Mouse (Mus musculus) spleen, adult 12 weeks (tissue): ENCODE results near the gene Csf2rb2.
"Not testable (repeated sequence)": the region's sequence is repeated elsewhere in the genome, so short reads cannot be mapped to it uniquely, and the experiment has no call there.

ENCODE experiments used
- DNase-seq: peaks from one replicate; pipeline ENCODE4 v3.0.0; 2022; ENCODE audit warnings: low spot score

The Csf2rb2 gene

DNA sequence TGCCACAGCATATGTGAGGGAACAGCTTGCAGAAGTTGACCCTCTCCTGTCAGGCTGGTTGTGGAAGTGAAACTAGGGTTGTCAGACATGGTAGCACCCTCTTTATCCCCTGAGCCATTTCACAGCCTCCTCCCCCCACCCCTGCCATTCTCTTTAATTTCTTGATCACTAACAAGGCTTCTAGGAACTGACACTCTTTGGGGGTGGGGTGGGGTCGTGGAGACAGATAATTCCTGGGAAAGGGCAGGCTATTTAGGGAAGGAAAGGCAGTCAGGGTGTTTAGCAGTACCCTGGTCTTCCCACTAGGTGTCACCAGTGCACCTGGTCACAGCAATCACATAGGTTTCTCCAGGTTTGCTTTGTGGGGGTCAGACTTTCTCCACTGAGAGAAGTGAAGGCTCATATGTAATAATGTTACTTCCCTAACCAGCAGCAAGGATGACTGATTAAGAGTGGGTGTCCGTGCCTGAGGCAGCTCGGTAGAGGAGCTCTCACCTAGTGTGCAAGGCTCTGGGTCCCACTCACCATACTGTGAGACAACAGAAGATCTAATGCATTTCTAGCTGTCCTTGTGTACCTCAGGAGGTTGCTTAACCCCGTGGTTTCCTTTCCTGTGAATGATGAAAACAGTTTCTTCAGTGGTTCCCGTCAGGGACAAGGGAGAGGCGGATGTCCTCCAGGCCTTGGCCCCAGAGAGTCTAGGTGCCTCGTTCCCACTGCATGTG is 48.0 kb downstream of the Csf2rb2 start:
- DNase-seq: peak; percentile 27

DNA sequence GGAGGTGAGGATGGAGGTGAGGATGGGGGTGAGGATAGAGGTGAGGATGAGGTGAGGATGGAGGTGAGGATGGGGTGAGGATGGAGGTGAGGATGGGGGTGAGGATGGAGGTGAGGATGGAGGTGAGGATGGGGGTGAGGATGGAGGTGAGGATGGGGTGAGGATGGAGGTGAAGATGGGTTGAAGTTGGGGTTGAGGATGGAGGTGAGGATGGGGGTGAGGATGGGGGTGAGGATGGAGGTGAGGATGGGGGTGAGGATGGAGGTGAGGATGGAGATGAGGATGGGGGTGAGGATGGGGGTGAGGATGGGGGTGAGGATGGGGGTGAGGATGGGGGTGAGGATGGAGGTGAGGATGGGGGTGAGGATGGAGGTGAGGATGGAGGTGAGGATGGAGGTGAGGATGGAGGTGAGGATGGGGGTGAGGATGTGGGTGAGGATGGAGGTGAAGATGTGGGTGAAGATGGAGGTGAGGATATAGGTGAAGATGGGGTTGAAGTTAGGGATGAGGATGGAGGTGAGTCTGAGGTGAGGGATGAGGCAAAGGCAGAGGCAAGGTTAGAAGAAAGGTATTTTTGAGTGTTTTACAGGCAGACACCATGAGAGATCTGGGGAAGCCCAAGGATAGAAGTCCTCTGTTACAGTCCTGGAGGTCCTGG is 48.8 kb downstream of the Csf2rb2 start:
- not testable (repeated sequence) for DNase-seq

DNA sequence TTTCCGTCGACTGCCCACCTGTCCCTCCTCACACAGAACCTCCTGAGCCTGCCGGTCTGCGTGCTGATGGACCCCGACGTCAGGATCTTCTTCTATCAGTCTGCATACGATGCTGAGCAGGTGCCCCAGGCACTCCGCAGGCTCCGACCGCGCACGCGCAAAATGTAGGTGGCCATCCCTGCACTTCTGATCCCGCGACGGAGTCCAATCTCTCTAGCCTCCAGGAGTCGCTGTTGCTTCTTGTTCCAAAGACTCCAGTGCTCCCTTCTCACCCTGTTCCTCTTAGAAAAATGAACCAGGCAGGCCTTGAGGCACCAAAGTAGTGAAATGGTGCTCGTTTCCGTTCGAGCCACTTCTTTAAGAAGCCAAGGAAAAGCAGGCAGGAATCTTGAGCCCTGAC is 50.8 kb downstream of the Csf2rb2 start:
- no peak for DNase-seq

DNA sequence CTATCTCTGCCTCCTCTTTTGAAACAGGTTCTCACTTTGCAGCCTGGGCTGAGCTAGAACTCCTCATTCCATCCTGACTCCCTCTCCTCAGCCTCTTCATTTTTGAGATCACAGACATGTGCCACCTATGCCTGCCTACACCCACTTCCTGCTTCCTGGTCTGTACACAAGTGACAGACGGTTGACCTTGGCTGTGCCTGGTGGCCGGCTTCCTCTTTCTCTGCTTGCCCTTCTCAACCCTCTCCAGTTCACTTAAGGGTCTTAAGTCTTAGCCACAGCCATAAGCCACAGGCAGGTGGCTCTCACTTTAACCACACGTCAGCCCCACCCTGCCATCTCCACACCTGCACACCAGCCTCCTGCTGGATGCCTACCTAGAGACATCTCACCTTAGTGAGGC is 57.1 kb downstream of the Csf2rb2 start:
- DNase-seq: no peak

DNA sequence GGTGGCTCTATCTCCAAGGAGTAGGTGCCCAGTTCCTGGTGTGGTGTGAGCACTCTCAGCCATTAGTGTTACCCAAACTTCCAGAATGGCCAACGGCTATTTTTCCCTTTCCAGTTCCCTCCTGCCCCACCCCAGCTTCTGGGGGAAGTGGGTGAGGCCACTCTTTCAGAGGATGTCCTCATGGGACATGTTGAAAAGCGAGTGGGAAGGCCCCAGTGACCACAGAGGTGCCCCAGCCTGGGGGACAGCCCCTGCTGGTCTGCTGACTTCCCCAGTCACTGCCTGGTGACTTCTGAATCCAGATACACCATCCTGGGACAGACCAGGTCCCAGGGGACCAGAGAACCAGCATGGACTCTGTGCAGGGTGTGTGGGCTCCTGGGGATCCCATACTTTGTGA is 57.9 kb downstream of the Csf2rb2 start:
- DNase-seq: no peak

DNA sequence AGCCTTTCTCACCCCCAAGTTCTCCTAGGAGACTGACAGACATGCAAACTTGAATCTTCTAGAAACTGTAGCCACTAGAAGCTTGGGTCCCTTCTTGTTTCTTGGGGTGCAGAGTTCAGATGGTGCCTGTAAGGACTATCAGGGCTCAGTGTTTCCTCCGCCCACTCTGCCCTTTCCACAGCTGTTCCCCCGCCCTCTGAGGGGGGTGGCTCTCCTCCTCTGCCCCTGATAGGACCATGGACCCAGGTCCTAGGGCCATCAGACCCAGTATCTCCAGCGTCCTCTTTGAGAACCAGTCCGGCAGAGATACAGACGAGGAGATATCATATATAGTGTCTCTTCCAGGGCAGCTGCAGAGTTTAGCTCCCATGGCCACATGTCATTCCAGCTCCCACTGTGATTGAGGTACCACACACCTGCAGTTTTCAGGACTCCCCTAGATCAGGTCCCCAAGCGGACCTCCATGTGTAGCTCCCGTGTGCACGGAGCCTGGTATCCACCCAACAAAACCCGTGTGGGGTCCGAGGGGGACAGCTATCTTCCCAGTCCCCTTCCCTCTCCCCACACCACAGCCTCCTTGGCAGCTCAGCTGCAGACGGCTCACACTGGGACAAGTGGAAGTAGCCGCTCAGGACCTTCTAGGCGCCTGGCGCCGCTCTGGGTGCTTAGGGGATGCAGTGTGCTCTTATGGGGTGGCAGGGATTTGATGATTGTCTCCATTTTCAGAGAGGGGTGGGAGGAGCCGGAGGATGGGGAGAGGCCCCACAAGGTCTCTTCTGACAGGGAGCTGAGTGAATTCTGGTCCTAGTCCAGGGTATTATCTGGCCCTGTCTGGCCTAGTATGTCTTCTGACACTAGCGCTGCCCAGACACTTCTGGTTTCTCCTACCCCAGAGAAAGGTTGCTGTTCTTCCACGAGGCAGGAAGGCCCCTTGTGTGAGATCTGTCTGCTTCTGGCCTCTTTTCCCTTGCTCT is 59.1 kb downstream of the Csf2rb2 start:
- DNase-seq: no peak

DNA sequence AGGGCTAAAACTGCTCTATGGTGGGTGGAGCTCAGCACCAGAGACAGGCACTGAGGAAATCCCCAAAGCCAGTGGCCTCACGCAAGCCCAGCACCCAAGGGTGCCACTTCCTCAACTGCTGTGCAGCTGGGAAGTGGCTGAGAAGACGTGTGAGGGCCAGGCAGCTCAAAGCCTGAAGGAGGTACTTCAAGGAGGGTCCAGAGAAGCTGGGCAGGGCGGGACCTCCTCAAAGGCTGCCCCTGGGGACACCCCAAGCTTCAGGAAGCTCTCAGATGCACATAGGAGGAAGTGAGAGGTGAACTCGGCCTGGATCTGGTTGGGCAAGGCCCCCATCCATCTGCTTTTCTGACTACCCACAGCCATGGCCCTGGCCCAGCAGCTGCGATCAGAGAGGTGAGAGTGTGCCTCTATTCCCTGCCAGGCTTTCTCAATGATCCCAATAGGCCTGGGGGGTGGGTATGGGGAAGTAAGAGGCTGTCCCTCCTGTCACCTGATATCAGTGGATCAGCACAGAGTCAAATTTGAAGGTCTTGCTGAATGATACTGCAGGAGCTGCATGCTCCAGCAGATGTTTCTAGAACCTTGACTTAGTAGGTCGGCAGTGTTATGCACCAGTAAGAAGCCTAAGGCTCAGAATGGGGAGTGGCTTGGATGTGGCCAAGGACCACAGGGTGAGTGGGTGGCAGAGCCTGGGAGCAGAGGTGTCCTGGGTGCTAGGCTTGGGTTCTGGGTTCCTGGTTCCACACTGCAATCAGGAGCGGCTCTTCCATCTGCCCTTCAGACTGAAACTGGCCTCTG is 60.6 kb downstream of the Csf2rb2 start, which contains the start of gene Ncf4:
Gene Ncf4 (plus strand): TSS at position 107 of the 798 bp plus-strand sequence.
- DNase-seq: peak; percentile 50

DNA sequence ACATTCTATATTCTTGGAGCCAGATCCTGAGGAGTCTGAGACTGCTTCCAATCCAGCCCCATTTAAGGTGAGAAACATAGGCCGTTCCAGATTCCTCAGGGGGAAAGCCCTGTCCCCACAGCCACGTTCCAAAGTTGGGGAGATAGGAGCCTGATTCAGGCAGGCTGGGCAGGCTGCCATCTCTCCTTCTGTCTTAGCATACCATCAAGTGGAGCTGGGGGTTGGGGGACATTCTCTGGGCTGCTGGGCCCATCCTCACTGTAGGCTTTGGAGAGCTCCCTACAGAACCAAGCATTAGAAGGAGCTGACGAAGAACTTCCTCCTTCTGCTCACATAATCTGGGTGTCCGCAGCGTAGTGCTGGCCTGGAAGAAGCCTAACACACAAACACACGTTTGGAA is 61.7 kb downstream of the Csf2rb2 start:
- DNase-seq: no peak

DNA sequence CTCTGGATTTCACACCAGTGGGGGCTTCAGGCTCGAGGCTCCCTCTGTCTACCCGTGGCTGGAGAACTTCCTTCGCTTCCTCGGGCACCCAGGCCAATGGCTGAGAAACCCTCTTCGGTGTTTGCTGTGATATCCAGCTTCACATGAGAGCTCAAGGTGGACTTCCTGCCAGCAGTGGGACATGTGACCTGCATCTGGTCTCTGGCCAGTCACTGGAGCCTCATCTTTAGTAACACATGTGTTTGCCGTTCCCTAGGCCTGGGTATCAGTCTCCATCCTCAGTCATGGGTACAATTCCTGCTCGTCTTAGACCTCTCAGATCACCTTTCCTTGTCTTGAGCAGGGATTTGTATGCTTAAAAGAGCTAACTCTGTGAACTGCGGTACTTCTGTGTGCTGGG is 62.5 kb downstream of the Csf2rb2 start:
- DNase-seq: no peak

DNA sequence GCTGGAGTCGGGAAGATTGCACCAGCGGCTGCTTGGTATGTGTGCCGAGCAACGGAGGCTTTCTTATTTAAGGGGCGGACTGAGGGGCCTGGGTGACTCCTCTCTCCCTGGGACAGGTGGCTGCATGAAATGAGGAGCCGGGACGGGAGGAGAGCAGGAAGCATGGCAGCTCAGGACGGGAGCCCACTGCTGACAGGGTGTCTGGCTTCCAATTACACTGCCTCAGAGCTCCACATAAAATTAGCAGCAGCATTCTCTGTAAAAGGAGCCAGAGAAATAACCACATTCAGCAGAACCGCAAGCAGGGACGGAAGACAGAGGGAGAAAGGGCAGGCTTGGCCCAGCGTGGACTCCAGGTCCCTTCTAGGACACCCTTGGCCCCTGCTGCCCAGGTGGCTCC is 64.2 kb downstream of the Csf2rb2 start:
- DNase-seq: no peak

DNA sequence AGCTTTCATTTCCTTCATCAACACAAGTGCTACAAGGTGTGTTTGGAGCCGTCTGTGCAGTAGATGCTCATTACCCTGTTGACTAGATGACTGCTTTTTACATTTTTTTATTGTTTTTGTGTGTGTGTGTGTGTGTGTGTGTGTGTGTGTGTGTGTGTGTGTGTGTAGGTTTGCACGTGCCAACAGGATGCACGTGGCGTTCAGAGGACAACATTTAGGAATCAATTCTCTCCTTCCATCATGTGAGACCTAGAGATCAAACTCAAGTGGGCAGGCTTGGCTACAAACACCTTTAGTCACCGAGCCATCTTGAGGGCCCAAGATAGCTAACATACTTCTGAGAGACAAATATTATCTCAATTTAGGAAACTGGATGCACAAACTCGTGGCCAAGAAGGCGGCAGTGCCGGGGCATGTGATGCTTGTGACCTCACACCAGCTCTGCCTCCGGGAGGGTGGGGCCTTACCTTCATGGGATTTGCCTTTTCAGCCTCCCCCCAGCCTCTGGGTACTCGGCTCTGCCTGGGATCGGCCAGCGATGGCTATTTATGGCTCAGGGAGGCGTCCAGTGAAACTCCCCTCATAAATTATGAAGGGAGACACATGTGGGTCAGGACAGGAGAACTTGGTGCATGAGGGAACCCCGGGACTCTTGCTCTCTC is 65.4 kb downstream of the Csf2rb2 start:
- no peak for DNase-seq

DNA sequence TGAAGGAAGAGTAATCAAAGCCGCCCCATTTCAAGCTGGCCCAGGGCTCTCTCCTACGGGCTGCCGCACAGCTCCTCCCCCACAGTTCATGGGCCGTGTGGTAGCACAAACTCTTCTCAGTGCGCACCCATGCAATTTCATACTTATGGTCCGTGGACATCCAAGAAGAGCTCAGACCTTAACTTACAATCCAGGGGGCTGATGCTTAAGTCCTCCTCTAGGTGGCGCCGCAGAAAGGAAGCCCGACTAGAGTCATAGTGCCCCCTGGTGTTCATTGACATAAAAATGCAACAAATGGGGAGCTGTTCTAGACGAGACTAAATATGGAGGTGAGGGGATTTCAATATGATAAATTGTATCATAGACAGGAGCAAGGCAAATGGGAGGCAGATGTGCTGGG is 66.1 kb downstream of the Csf2rb2 start:
- peak; percentile 29 for DNase-seq

DNA sequence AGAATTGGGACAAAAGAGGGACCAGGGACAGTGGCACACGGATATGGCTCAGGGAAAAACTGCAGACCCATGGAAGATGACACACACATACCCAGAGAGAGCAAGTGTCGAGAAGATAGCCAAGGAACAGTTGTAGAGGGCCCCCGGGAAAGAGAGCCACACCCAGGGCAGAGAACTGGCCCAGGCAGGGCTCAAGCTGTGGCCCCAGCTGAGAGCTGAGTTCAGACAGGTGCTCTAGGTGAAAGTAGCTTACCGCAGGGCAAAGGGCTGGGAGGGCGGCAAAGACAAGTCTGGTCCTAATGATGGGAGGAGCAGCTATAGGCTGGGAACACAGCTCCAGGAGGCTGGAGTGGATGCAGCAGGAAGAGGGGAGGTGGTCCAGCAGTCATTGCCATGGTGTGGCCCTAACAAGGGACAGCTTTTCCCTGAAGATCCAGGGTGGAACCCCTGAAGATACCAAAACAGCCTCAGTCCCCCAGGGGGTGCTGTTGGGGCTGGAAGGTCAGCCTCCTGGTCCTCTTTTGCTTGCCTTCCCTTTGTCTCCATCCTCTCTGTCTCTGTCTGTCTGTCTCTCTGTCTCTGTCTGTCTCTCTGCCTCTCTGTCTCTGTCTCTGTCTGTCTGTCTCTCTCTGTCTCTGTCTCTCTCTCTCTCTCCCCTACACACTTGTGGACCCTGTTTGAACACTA is 70.6 kb downstream of the Csf2rb2 start:
- DNase-seq: no peak
